Mouse (Mus musculus): ENCODE results near the gene Tut1. TPM values are rescaled to one million over a fixed set of nuclear protein-coding genes. Genes with fewer than 3 reads are reported as not detected.
"Not testable (repeated sequence)": the region's sequence is repeated elsewhere in the genome, so short reads cannot be mapped to it uniquely, and the experiment has no call there.

The Tut1 gene
- polyA plus RNA-seq, 1 experiment from 2014 or later = 12.6 TPM

DNA sequence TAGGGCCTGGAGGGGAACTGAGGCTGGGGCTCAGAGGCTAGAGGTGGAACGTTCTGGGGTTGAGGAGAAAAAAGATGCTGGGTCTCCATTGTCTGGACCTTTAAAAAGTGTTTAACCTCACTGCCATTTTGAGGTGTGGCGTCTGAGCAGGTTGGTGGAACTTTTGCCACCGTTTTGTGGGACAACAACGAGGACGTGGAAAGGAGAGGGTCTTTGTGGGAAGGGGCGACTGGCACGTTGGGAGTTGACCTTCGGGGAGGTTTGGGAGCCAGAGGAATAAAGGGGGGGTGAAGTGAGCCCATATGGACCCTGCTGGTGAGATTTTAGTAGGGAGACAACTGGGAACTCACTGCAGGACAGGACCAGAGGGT is 13.7 kb downstream of the Tut1 start:
- Histone ChIP-seq H3K27ac (ENCODE audit: low read length) (peak overlapping the region; percentile 84), H3K4me1 (ENCODE audit: control insufficient read depth, low read depth, low read length) (peaks cover 18% of the 10 kb centered on the region), H3K4me3 (ENCODE audit: low read depth, low read length) (peak overlapping the region; percentile 71), H3K27me3 (ENCODE audit: control insufficient read depth, insufficient read depth, low read depth, low read length) (no peaks in the 10 kb centered on the region), H3K9me3 (replicated peaks; ENCODE audit: control insufficient read depth, low read length) (no peaks in the 10 kb centered on the region), H3K4me2 (ENCODE audit: low read depth, low read length) (peak overlapping the region; percentile 89), H3K36me3 (ENCODE audit: control insufficient read depth, insufficient read depth) (peaks cover 58% of the 10 kb centered on the region), H3K9ac (ENCODE audit: low read depth, low read length) (peak overlapping the region; percentile 80)
- WGBS (ENCODE audit: insufficient replicate concordance) = 0% methylated on average over 8 of the region's 8 CpGs
- ATAC-seq (ENCODE audit: low read depth) = no peak

GRCm38 (mm10) chr19:8967893-8968292 is 14.2 kb downstream of the Tut1 start:
- WGBS (ENCODE audit: insufficient replicate concordance) = 0% methylated on average over 8 of the region's 9 CpGs

DNA sequence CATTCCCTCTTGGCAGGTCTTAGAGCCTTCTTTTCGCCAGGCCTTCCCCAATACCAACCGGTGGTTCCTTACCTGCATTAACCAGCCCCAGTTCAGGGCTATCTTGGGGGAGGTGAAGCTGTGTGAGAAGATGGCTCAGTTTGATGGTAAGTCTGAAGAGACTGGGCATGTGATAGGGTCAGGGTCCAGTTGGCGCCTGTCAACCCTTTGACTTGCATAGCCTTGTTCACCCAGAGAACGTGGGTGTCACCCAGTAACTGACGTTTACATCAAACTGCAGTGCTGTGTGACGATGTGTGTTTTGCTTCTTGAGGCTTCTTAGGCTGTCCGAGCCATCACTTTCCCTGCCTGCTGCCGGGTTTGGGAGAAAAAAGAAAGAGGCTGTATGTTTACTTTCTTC is 18.8 kb downstream of the Tut1 start:
- not testable (repeated sequence) for H3K4me1 ChIP-seq (ENCODE audit: control insufficient read depth, low read depth, low read length); ATAC-seq (ENCODE audit: low read depth)

More at GRCm38 (mm10) chr19:8967893-8968292, 14.2 kb downstream of the Tut1 start:
- Histone ChIP-seq H3K4me1 (ENCODE audit: control insufficient read depth, low read depth, low read length) (peaks cover 18% of the 10 kb centered on the region), H3K9me3 (replicated peaks; ENCODE audit: control insufficient read depth, low read length) (no peaks in the 10 kb centered on the region), H3K27ac (ENCODE audit: low read length) (peak overlapping the region; percentile 84; the same call in 1 of the 2 replicates), H3K27me3 (ENCODE audit: control insufficient read depth, insufficient read depth, low read depth, low read length) (no peaks in the 10 kb centered on the region), H3K4me3 (ENCODE audit: low read depth, low read length) (peak overlapping the region; percentile 71), H3K36me3 (ENCODE audit: control insufficient read depth, insufficient read depth) (peaks cover 58% of the 10 kb centered on the region), H3K4me2 (ENCODE audit: low read depth, low read length) (peak overlapping the region; percentile 89), H3K9ac (ENCODE audit: low read depth, low read length) (peak overlapping the region; percentile 80)
- no peak for ATAC-seq (ENCODE audit: low read depth)

DNA sequence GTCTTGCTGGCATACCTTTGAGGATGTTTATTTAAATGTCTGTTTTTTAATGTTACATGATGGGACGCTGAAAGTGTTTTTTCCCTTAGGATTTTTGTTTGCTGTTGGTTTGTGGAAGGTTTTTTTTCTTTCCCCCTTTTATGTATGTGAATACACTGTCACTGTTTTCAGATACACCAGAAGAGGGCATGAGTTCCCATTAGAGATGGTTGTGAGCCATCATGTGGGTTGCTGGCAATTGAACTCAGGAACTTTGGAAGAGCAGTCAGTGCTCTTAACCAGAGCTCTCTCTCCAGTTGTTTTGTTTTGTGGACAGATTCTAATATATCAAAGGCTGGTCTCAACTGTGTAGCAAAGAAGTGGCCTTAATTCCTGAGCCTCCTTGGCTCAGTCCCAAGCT is 21.0 kb downstream of the Tut1 start:
- Histone ChIP-seq H3K9ac (ENCODE audit: low read depth, low read length) (no peak overlapping the region), H3K4me2 (ENCODE audit: low read depth, low read length) (no peak overlapping the region), H3K4me1 (ENCODE audit: control insufficient read depth, low read depth, low read length) (no peaks in the 10 kb centered on the region; the same call in 1 of the 2 replicates), H3K27me3 (ENCODE audit: control insufficient read depth, insufficient read depth, low read depth, low read length) (no peaks in the 10 kb centered on the region), H3K27ac (ENCODE audit: low read length) (no peak overlapping the region), H3K4me3 (ENCODE audit: low read depth, low read length) (no peak overlapping the region), H3K36me3 (ENCODE audit: control insufficient read depth, insufficient read depth) (peaks cover 75% of the 10 kb centered on the region), H3K9me3 (replicated peaks; ENCODE audit: control insufficient read depth, low read length) (no peaks in the 10 kb centered on the region)
- no peak for ATAC-seq (ENCODE audit: low read depth)
- WGBS (ENCODE audit: insufficient replicate concordance) = 73% methylated on average over 1 of the region's 1 CpGs

More for the DNA sequence above, 18.8 kb downstream of the Tut1 start:
- H3K9me3 ChIP-seq (replicated peaks; ENCODE audit: control insufficient read depth, low read length); H3K9ac ChIP-seq (ENCODE audit: low read depth, low read length); H3K27ac ChIP-seq (ENCODE audit: low read length); H3K4me3 ChIP-seq (ENCODE audit: low read depth, low read length); H3K27me3 ChIP-seq (ENCODE audit: control insufficient read depth, insufficient read depth, low read depth, low read length); H3K4me2 ChIP-seq (ENCODE audit: low read depth, low read length): not testable (repeated sequence)
- 72% methylated on average over 8 of the region's 8 CpGs for WGBS (ENCODE audit: insufficient replicate concordance)
- peaks cover 61% of the 10 kb centered on the region for H3K36me3 ChIP-seq (ENCODE audit: control insufficient read depth, insufficient read depth)

DNA sequence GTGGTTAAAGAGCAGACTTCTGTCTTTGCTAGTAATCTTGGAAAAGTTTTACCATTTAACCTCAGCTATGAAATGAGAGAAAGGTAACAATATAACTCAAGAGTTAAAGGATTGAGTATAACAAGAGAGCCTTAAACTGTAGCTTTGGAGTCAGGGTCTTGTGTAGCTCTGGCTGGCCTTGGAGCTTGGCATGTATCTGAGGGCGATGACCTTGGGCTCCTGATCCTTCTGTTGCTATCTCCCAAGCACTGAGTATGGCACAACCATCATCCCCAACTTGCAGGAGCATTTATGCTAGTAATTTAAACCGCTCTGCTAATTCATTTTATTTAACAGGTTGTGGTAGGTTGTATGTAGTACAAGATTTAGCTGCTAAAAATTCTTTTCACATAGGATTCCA is 21.8 kb downstream of the Tut1 start:
- no peaks in the 10 kb centered on the region for H3K27me3 ChIP-seq (ENCODE audit: control insufficient read depth, insufficient read depth, low read depth, low read length)
- no peaks in the 10 kb centered on the region; the same call in 1 of the 2 replicates for H3K4me1 ChIP-seq (ENCODE audit: control insufficient read depth, low read depth, low read length)
- H3K36me3 ChIP-seq (ENCODE audit: control insufficient read depth, insufficient read depth) = peaks cover 67% of the 10 kb centered on the region
- H3K4me3 ChIP-seq (ENCODE audit: low read depth, low read length) = no peak overlapping the region
- 82% methylated on average over 2 of the region's 2 CpGs for WGBS (ENCODE audit: insufficient replicate concordance)
- H3K27ac ChIP-seq (ENCODE audit: low read length) = no peak overlapping the region
- H3K9ac ChIP-seq (ENCODE audit: low read depth, low read length) = no peak overlapping the region
- ATAC-seq (ENCODE audit: low read depth) = no peak
- no peak overlapping the region for H3K4me2 ChIP-seq (ENCODE audit: low read depth, low read length)
- no peaks in the 10 kb centered on the region for H3K9me3 ChIP-seq (replicated peaks; ENCODE audit: control insufficient read depth, low read length)

- WGBS (ENCODE audit: insufficient replicate concordance) = 70% methylated on average over 3 of the region's 3 CpGs
- Histone ChIP-seq H3K27ac (ENCODE audit: low read length) (no peak overlapping the region), H3K4me2 (ENCODE audit: low read depth, low read length) (no peak overlapping the region), H3K9ac (ENCODE audit: low read depth, low read length) (no peak overlapping the region), H3K9me3 (replicated peaks; ENCODE audit: control insufficient read depth, low read length) (no peaks in the 10 kb centered on the region), H3K4me1 (ENCODE audit: control insufficient read depth, low read depth, low read length) (peaks cover 2% of the 10 kb centered on the region; the same call in 1 of the 2 replicates), H3K27me3 (ENCODE audit: control insufficient read depth, insufficient read depth, low read depth, low read length) (no peaks in the 10 kb centered on the region), H3K36me3 (ENCODE audit: control insufficient read depth, insufficient read depth) (peaks cover 57% of the 10 kb centered on the region), H3K4me3 (ENCODE audit: low read depth, low read length) (no peak overlapping the region)
- peak; percentile 71 for ATAC-seq (ENCODE audit: low read depth)
Measured at GRCm38 (mm10) chr19:8976535-8976934, 22.9 kb downstream of the Tut1 start.

DNA sequence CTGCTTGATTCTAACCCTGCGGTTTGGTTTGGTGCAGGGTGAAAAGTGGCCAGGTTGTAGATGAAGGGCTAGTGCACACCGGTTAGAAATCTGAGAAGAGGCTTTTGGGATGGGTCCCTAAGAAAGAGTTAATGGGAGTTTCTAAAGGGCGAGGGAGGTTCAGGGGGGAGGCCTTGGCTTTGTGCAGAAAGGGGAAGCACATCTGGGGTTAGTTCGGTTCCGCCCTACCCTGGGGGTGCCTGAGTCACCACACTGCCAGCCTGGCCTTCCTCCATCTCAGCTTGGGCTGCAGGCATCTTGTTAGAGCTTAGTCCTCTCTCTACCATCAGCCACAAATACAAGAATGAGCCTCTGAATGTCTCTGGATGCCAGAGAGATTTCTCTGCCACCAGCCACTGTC is 27.1 kb downstream of the Tut1 start:
- Histone ChIP-seq H3K27me3 (ENCODE audit: control insufficient read depth, insufficient read depth, low read depth, low read length) (no peaks in the 10 kb centered on the region), H3K9me3 (replicated peaks; ENCODE audit: control insufficient read depth, low read length) (no peaks in the 10 kb centered on the region), H3K4me2 (ENCODE audit: low read depth, low read length) (no peak overlapping the region), H3K4me3 (ENCODE audit: low read depth, low read length) (no peak overlapping the region), H3K27ac (ENCODE audit: low read length) (no peak overlapping the region), H3K36me3 (ENCODE audit: control insufficient read depth, insufficient read depth) (peaks cover 25% of the 10 kb centered on the region), H3K4me1 (ENCODE audit: control insufficient read depth, low read depth, low read length) (peaks cover 21% of the 10 kb centered on the region), H3K9ac (ENCODE audit: low read depth, low read length) (no peak overlapping the region)
- ATAC-seq (ENCODE audit: low read depth) = no peak
- 31% methylated on average over 5 of the region's 5 CpGs for WGBS (ENCODE audit: insufficient replicate concordance)

DNA sequence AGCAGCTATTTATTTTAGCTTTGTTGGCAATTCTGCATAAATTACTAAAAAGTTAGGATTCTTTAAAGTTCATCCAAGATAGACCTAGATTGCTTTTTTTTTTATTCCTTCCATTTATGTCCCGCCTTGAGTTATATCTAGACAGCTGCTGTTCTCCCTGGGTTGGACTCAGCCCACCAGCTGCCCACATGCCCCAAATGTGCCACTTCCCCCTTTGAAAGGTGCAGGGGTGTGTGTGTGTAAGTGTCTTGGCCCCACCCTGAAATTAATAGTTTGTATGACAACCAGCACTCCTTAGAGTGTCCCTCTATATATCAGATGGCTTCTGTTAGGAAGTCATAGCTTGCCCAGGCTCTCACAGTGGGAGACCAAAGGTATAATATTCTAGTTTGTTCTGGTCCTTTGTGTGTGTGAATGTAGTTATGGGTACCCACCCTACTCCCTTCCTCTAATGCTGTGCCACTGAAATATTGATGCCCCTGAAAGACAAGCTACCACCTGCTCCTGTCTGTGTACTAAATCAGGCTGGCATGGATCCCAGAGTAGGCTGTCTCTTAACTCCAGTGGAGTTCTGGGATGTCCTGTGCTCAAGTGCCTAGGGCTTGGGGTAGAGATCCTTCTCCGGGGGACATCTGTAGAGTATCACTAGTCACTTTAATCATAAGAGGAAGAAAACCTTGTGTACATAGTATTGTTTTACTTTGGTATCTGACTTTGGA is 28.0 kb downstream of the Tut1 start:
- ATAC-seq (ENCODE audit: low read depth) = no peak
- no peak overlapping the region for H3K4me2 ChIP-seq (ENCODE audit: low read depth, low read length)
- no peak overlapping the region for H3K27ac ChIP-seq (ENCODE audit: low read length)
- no peaks in the 10 kb centered on the region for H3K9me3 ChIP-seq (replicated peaks; ENCODE audit: control insufficient read depth, low read length)
- H3K36me3 ChIP-seq (ENCODE audit: control insufficient read depth, insufficient read depth) = peaks cover 25% of the 10 kb centered on the region
- WGBS (ENCODE audit: insufficient replicate concordance) = 53% methylated on average over 2 of the region's 2 CpGs
- no peaks in the 10 kb centered on the region for H3K27me3 ChIP-seq (ENCODE audit: control insufficient read depth, insufficient read depth, low read depth, low read length)
- no peak overlapping the region for H3K4me3 ChIP-seq (ENCODE audit: low read depth, low read length)
- peaks cover 21% of the 10 kb centered on the region for H3K4me1 ChIP-seq (ENCODE audit: control insufficient read depth, low read depth, low read length)
- no peak overlapping the region for H3K9ac ChIP-seq (ENCODE audit: low read depth, low read length)

DNA sequence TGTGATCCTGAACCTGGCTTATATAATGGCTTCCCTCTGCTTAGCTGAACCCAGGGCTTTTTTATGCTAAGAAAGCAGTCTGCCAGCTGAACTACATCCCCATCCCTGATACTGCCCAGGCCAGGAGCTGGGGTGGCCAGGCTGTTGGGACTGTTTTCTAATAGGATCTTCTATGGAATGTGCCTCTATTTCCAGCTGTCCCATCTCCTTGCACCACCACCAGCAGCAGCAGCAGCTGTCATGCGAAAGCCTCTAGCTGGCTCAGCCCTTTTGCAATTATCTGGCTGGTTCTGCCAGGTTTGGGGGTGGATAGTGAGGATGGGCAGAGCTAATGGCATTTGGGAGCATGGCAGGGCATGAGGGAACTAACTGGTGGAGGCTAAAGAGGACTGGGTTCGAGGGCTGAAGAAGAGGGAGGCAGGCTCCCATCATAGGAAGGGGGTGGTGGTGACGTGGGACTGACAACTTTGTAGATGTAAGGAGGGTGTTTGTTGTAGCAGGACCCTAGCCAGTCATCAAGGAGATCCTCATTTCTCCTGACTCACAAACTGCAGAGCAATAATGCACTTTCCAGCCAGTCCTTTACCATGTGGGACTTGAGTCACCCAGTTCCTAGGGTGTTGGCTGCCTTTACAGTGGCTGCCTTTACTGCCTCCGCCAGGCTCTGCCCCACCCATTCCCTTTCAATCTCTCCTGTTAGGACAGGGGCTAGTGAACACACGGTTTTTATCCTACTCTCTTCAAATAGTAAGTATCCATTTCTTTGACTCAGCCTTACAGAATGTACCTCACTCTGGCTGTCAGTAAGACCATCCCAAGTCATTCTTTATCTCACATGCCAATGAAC is 28.9 kb downstream of the Tut1 start:
- peaks cover 21% of the 10 kb centered on the region for H3K4me1 ChIP-seq (ENCODE audit: control insufficient read depth, low read depth, low read length)

More for the DNA sequence above, 28.9 kb downstream of the Tut1 start:
- Histone ChIP-seq H3K4me2 (ENCODE audit: low read depth, low read length) (no peak overlapping the region), H3K9me3 (replicated peaks; ENCODE audit: control insufficient read depth, low read length) (no peaks in the 10 kb centered on the region), H3K36me3 (ENCODE audit: control insufficient read depth, insufficient read depth) (peaks cover 18% of the 10 kb centered on the region), H3K27ac (ENCODE audit: low read length) (no peak overlapping the region; the same call in 1 of the 2 replicates), H3K4me3 (ENCODE audit: low read depth, low read length) (no peak overlapping the region), H3K27me3 (ENCODE audit: control insufficient read depth, insufficient read depth, low read depth, low read length) (no peaks in the 10 kb centered on the region), H3K9ac (ENCODE audit: low read depth, low read length) (no peak overlapping the region)
- WGBS (ENCODE audit: insufficient replicate concordance) = 27% methylated on average over 5 of the region's 5 CpGs
- ATAC-seq (ENCODE audit: low read depth) = no peak
